Mouse (Mus musculus) stomach, embryonic 15.5 days (tissue): Measurements from ENCODE around the gene H2-M10.2. TPM values are rescaled to one million over a fixed set of nuclear protein-coding genes. Genes with fewer than 3 reads are reported as not detected.

ENCODE experiments used
- ATAC-seq: fragments of 200-750 bp; cut with Nextera tagmentation; 2 replicates; pipeline ENCODE4 v1.8.0; 2017; ENCODE audit warnings: low read depth, moderate number of reproducible peaks, moderate TSS enrichment; ENCODE audit not compliant: insufficient read depth, low FRiP score
- H3K27ac ChIP-seq: fragments of 300-500 bp; sonication (generic); 2 replicates; pipeline ENCODE4 v1.5.1; 2015; ENCODE audit warnings: mild to moderate bottlenecking, inconsistent platforms
- H3K27me3 ChIP-seq: fragments of 300-500 bp; sonication (generic); replicated peaks from 2 replicates; pipeline ENCODE4 v1.6.1; 2015; ENCODE audit warnings: inconsistent platforms
- H3K36me3 ChIP-seq: fragments of 300-500 bp; sonication (generic); 2 replicates; pipeline ENCODE4 v1.6.1; 2015; ENCODE audit warnings: inconsistent platforms
- H3K4me1 ChIP-seq: fragments of 300-500 bp; sonication (generic); 2 replicates; pipeline ENCODE4 v1.6.1; 2015; ENCODE audit warnings: inconsistent platforms
- H3K4me2 ChIP-seq: fragments of 300-500 bp; sonication (generic); 2 replicates; pipeline ENCODE4 v1.6.1; 2015; ENCODE audit warnings: mild to moderate bottlenecking, inconsistent platforms
- H3K4me3 ChIP-seq: fragments of 300-500 bp; sonication (generic); replicated peaks from 2 replicates; pipeline ENCODE4 v1.5.1; 2015; ENCODE audit warnings: inconsistent platforms
- H3K9ac ChIP-seq: fragments of 300-500 bp; sonication (generic); 2 replicates; pipeline ENCODE4 v1.6.1; 2015; ENCODE audit warnings: inconsistent platforms
- H3K9me3 ChIP-seq: fragments of 300-500 bp; sonication (generic); 2 replicates; pipeline ENCODE4 v1.6.1; 2016; ENCODE audit warnings: inconsistent platforms
- WGBS: fragments of 180-500 bp; shearing (Covaris S2); methylation state at CpG from one replicate; pipeline ENCODE4 v1.1.7; 2015; 5-methylcytosine and 5-hydroxymethylcytosine counted together
- polyA plus RNA-seq: library from polyadenylated mRNA; unstranded; fragments of >200 nt; fragmentation: Nextera tagmentation; extraction: Ambion mirVana; gene quantifications from 2 replicates; pipeline ENCODE4 v1.2.1, GENCODE M21; 2015

Gene H2-M10.2
- polyA plus RNA-seq, 1 experiment from 2014 or later = not detected

DNA sequence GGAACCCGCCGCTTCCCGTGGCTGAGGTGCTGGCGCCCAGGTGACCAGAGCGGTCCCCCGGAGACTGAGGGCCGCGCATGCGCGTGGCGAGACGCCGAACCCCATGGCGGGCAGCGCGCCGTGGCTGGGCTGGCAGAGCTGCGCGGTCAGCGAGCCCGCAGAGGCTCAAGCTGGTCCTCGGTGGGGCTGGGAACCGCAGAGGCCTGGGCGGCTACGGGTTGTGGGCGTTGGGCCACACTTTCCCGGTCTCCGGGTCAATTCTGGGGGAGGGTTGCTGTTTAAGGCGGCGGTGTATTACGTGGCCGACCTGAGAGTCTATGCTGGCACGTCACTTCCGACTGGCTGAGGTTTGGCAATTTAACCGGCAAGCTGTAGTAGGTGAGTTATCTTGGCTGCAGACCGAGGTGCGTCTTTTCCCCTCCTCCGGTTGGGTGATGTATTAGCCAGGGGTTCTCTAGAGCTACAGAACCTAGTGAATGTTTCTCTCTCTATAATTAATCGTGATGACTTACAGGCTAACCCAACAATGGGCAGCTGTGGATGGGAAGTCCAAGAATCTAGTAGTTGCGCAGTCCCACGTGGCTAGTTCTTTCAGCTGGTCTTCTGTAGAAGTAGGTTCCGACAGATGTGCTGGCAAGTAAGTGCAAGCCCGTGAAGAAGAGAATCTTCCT is 14.6 kb downstream of the H2-M10.2 start, which contains the start of gene Trim39:
TSS of gene Trim39 (minus strand) at position 662 of the 671 bp plus-strand sequence.
- WGBS = under 1% methylated on average over 43 of the region's 43 CpGs
- no peaks in the 10 kb centered on the region for H3K9me3 ChIP-seq
- peak within 1 kb of the TSS; percentile 69 for H3K9ac ChIP-seq
- peak; percentile 80 for ATAC-seq
- no peaks in the 10 kb centered on the region for H3K27me3 ChIP-seq
- peak within 1 kb of the TSS; percentile 67 for H3K4me2 ChIP-seq
- peaks cover 6% of the 10 kb centered on the region; the same call in 1 of the 2 replicates for H3K36me3 ChIP-seq
- H3K4me1 ChIP-seq = peaks cover 20% of the 10 kb centered on the region
- peak within 1 kb of the TSS; percentile 85 for H3K4me3 ChIP-seq
- peak within 1 kb of the TSS; percentile 89 for H3K27ac ChIP-seq

DNA sequence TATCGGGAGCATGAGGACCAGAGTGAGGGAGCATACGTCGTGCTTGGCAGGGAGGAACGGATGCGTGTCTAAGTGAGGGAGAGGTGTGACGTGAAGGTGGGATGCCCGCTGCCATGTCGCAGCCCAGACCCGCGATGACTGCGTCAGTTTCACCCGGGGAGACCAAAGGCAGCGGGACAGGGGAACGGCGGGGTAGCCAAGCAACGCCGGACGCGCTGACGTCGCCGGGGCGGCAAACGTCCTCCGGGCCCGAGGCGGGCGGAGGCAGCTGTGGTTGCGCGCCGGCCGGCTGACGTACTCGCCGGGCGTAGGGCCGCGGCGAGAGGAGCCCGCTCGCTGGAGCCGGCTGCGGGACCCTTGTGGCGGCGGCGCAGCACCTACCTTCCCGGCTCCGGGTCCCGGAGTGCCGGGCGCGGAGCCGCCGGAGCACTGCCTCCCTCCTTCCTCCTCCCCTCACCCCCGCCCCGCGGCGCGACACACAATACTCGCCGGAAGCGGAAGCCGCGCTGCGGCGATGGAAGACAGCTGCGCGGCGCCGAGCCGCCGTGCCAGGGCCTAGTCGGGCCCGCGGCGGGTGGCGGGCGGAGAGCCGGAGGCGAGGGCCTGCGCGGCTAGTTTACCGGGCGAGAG is 15.2 kb downstream of the H2-M10.2 start:
- Histone ChIP-seq H3K9ac (peak overlapping the region; percentile 69), H3K36me3 (no peaks in the 10 kb centered on the region; the same call in 1 of the 2 replicates), H3K4me1 (peaks cover 20% of the 10 kb centered on the region), H3K27ac (peak overlapping the region; percentile 89), H3K9me3 (no peaks in the 10 kb centered on the region), H3K4me3 (peak overlapping the region; percentile 85), H3K4me2 (peak overlapping the region; percentile 67), H3K27me3 (no peaks in the 10 kb centered on the region)
- under 1% methylated on average over 81 of the region's 84 CpGs for WGBS
- ATAC-seq = peak; percentile 89

DNA sequence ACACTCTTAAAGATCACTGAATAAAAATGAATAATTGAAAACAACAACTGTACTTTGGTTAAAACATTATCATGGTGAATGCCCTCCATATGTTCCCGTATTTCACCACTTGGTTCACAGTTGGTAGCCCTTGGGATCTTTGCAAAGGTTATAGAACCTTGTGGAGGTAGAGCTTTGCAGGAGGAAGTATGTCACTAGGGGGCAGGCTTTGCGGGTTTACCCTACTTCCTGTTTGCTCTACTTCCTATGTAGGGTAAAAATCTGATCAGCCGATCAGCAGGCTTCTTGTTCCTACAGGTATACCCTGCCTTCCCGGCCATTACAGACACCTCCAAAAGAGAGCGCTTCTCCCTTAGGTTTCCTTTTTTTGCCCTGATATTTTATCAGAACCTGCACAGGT is 20.5 kb downstream of the H2-M10.2 start:
- H3K4me3 ChIP-seq = no peak overlapping the region
- no peak overlapping the region for H3K27ac ChIP-seq
- ATAC-seq = no peak
- 71% methylated on average over 5 of the region's 5 CpGs for WGBS
- no peaks in the 10 kb centered on the region for H3K27me3 ChIP-seq
- H3K9ac ChIP-seq = no peak overlapping the region
- no peak overlapping the region for H3K4me2 ChIP-seq
- H3K9me3 ChIP-seq = no peaks in the 10 kb centered on the region
- H3K4me1 ChIP-seq = 0 out of 2 replicates have a peak, but pooled peaks cover 5% of the 10 kb centered on the region
- H3K36me3 ChIP-seq = peaks cover 19% of the 10 kb centered on the region

DNA sequence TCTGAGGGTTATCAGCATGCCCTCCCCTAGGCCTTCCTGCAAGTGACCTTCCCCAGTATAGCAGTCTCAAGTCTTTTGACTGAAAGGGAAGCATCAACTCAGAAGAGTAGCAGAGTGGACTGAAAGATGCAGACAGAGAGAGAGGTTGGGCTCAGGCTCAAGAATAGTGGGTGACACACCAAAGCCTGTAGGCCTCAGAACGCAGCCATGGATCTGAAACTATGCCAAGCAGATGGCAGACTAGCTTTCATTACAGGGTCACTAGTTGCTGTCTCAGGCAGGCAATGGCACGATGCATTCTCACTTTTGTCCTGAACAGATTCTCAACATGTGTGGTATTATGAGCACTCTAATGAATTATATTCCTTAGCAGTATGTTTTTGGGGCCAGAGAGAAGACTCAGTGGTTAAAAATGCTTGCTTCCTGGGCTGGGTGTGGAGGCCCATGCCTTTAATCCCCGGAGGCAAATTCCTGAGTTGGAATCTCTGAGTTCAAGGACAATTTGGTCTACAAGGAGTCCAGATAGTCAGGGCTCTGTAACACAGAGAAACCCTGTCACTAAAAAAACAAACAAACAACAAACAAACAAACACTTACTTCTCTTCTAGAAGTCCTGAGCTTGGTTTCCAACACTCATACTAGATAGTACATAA is 21.9 kb downstream of the H2-M10.2 start:
- Histone ChIP-seq H3K36me3 (peaks cover 29% of the 10 kb centered on the region), H3K9ac (no peak overlapping the region), H3K4me2 (no peak overlapping the region), H3K27ac (no peak overlapping the region), H3K4me3 (no peak overlapping the region), H3K27me3 (no peaks in the 10 kb centered on the region), H3K9me3 (no peaks in the 10 kb centered on the region), H3K4me1 (no peaks in the 10 kb centered on the region)
- ATAC-seq = no peak
- 94% methylated on average over 3 of the region's 3 CpGs for whole genome bisulfite sequencing

DNA sequence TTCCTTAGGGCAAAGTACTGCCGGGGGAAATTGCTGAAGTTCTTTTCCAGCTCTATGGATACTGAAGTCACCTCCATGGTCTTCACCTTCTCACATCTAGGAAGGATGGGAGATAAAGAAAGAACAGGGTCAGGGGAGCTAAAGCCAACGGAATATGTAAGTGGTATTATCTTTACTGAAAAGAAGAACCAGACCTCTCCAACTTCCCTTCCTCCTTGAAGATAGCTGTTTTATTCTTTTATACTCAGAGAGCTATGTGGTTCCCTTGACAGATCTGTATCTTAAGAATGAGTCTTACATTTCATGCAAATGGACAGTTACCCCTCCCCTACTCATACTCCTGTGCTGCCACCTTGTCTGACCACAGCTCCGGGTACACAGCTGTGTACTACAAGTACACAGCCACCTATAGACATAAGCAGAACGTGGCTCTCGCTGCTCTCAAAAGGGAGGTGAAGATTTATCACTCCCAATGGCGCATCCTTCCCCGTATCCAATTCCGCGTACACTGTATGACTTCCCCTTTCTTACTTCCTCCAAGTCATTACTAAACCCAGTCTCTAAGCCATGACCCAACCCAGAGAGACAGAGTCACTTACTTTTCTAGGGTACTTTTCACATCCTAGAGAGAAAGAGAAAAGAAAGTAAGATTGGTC is 24.7 kb downstream of the H2-M10.2 start:
- H3K4me3 ChIP-seq = no peak overlapping the region
- no peak overlapping the region for H3K4me2 ChIP-seq
- H3K9ac ChIP-seq = no peak overlapping the region
- H3K36me3 ChIP-seq = peaks cover 29% of the 10 kb centered on the region
- H3K27me3 ChIP-seq = no peaks in the 10 kb centered on the region
- ATAC-seq = no peak
- 88% methylated on average over 9 of the region's 9 CpGs for WGBS
- H3K4me1 ChIP-seq = peaks cover 4% of the 10 kb centered on the region; the same call in 1 of the 2 replicates
- no peaks in the 10 kb centered on the region for H3K9me3 ChIP-seq
- H3K27ac ChIP-seq = no peak overlapping the region

DNA sequence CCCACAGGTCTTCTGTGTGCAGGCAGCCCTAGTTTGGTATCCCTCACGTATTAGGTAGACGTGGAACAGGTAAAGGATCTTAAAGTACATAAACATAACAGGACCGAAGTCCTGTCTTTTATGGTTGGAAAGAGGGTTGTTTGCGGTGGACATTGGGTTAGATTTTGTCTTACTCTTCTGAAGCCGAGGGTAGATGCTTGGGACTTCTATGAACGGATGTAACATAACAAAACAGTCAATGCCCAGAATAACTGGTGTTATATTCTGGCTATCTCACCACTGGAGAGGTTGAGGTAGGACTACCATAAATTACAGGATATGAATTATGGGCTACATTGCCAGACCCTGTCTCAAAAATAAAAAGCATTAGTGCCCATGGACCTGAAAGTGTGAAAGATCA is 28.3 kb downstream of the H2-M10.2 start, which contains the start of gene Rpp21:
TSS of gene Rpp21 (minus strand) at position 101 of the 400 bp plus-strand sequence.
- no peak for ATAC-seq
- WGBS = 40% methylated on average over 6 of the region's 6 CpGs
- Histone ChIP-seq H3K9me3 (no peaks in the 10 kb centered on the region), H3K4me2 (peak within 1 kb of the TSS; percentile 53), H3K4me1 (peaks cover 6% of the 10 kb centered on the region; the same call in 1 of the 2 replicates), H3K27ac (peak within 1 kb of the TSS; percentile 86), H3K36me3 (peaks cover 20% of the 10 kb centered on the region), H3K27me3 (no peaks in the 10 kb centered on the region), H3K4me3 (peak within 1 kb of the TSS; percentile 71), H3K9ac (peak within 1 kb of the TSS; percentile 72)

DNA sequence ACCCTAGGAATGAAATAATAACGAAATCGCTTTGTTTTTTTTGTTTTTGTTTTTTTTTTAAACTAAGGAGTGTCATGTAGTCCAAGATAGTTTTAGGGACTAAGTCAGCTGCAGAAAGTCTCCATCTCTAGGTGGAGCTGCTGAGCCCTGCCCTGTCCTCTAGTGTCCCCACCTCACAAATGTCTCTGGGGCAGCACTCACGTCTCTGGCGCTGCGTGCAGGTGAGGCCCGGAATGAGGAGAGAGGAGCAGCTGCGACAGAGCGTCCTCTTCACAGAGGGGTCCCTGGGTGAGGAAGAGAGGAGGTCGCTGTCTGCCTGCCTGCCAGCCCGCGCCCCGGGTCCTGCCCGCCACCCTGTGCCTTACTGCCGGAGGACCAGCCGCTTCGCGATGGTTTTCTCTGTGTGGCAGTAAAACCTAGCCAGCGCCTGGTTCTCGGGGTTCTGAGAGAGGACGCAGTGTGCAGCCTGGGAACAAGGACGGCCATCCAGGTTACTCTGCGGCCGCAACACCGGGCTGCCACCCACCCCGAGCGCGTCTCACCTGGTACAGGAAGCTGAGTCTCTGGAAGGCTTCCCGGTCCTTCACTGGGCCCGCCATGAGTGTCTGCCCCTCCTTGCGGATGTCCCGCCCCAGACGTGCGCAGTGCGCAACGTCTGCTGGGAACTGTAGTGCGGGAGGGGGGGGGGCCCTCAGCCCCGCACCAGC is 28.9 kb downstream of the H2-M10.2 start:
- H3K9ac ChIP-seq = peak overlapping the region; percentile 72
- peak overlapping the region; percentile 71 for H3K4me3 ChIP-seq
- ATAC-seq = peak; percentile 96
- WGBS = under 1% methylated on average over 37 of the region's 37 CpGs
- H3K4me1 ChIP-seq = peaks cover 6% of the 10 kb centered on the region; the same call in 1 of the 2 replicates
- H3K27me3 ChIP-seq = no peaks in the 10 kb centered on the region
- no peaks in the 10 kb centered on the region for H3K9me3 ChIP-seq
- peaks cover 18% of the 10 kb centered on the region; the same call in 1 of the 2 replicates for H3K36me3 ChIP-seq
- H3K4me2 ChIP-seq = peak overlapping the region; percentile 53
- peak overlapping the region; percentile 86 for H3K27ac ChIP-seq

DNA sequence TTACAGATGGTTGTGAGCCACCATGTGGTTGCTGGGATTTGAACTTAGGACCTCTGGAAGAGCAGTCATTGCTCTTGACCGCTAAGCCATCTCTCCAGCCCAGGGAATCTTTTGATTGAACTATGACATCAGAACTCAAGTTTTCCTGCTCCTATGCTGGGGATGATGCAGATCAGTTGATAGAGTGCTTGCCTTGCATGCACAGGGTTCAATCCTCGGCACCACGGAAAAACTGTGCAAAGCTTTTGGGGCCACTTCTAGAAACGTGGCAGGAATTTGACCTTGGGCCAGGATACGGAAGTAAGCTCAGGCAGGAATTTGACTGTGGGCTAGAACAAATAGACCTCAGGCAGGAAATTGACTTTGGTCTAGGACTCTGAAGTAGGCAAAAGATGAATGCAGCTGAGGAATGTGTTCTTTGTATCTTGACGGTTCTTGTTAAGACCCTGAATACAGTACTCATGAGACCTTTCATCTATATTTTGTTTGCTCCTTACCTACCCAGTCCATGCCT is 33.1 kb downstream of the H2-M10.2 start:
- peaks cover 16% of the 10 kb centered on the region for H3K27me3 ChIP-seq
- no peak for ATAC-seq
- no peaks in the 10 kb centered on the region for H3K36me3 ChIP-seq
- no peak overlapping the region for H3K27ac ChIP-seq
- H3K4me3 ChIP-seq = no peak overlapping the region
- H3K9me3 ChIP-seq = no peaks in the 10 kb centered on the region
- H3K9ac ChIP-seq = no peak overlapping the region
- no peak overlapping the region for H3K4me2 ChIP-seq
- H3K4me1 ChIP-seq = peaks cover 6% of the 10 kb centered on the region; the same call in 1 of the 2 replicates
- 38% methylated on average over 6 of the region's 6 CpGs for WGBS

DNA sequence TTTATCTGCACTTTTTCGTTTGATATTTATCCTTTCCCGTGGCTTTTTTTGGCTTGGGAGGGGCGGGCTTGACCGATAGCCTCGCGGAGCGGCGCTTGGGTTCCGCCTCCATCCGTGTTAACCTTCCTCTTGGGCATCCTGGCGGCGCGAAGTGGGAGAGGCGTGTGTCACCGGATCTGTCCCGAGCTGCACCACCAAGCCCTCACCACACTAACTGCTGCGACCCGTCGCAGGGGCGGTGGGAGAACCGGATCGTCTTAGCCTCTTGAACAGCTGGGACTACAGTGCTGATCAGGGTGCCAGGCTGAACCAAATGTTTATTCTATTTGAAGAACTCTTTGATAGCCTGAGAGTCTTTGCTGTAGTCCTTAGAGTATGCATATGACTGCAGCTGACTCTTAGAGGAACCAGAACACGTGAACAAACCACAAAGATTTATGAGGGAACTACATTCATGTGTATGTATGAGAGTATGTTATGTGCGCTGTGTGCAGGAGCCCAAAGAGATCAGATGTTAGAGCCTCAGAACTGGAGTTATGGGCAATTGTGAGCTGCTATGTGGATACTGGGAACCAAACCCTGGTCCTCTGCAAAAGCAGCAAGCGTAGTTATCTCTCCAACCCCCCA is 33.9 kb downstream of the H2-M10.2 start:
- Histone ChIP-seq H3K9ac (no peak overlapping the region), H3K4me1 (peaks cover 6% of the 10 kb centered on the region; the same call in 1 of the 2 replicates), H3K27ac (no peak overlapping the region), H3K27me3 (peaks cover 18% of the 10 kb centered on the region), H3K4me2 (peak overlapping the region; percentile 46), H3K9me3 (no peaks in the 10 kb centered on the region), H3K4me3 (peak overlapping the region; percentile 26), H3K36me3 (no peaks in the 10 kb centered on the region)
- WGBS = 7% methylated on average over 25 of the region's 25 CpGs
- ATAC-seq = peak; percentile 29; the same call in 1 of the 2 replicates

DNA sequence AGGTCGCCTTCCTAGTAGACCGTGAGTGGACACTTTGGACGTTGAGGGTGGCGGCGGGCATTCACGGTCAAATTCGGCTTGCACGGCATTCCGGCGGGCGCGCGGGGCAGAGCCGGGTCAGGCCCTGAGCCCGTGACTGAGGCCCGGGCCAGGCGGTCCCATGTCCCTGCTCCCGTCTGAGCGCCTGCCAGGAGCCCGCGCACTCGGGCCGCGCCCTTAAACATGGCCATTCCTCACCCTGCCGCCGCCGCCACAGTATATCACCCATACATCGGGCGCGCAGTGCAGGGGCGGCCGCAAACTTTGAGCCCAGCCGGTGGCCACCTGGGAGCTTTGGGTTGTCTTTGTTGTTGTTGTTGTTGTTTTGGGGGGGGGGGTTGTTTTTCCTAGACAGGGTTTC is 37.4 kb downstream of the H2-M10.2 start:
- Histone ChIP-seq H3K4me2 (peak overlapping the region; percentile 37), H3K9me3 (no peaks in the 10 kb centered on the region), H3K27ac (no peak overlapping the region), H3K36me3 (no peaks in the 10 kb centered on the region), H3K4me1 (no peaks in the 10 kb centered on the region), H3K4me3 (peak overlapping the region; percentile 26), H3K9ac (no peak overlapping the region), H3K27me3 (peaks cover 18% of the 10 kb centered on the region)
- WGBS = 16% methylated on average over 33 of the region's 33 CpGs
- no peak for ATAC-seq
